Mouse (Mus musculus): ENCODE data around the gene AU040320. TPM values are rescaled to one million over a fixed set of nuclear protein-coding genes. Genes with fewer than 3 reads are reported as not detected.

The AU040320 gene
- polyA plus RNA-seq, 1 experiment from 2014 or later, result 22.0 TPM

- no peak overlapping the region for H3K4me3 ChIP-seq
- H3K9ac ChIP-seq, result no peak overlapping the region
- H3K9me3 ChIP-seq, result no peaks in the 10 kb centered on the region
- no peak overlapping the region for H3K27ac ChIP-seq
- ATAC-seq (ENCODE audit: borderline replicate concordance, extremely low read depth, low FRiP score, low TSS enrichment), result no peak
- WGBS, result 66% methylated on average over 4 of the region's 4 CpGs
- H3K36me3 ChIP-seq, result peaks cover 19% of the 10 kb centered on the region
- H3K4me1 ChIP-seq, result no peaks in the 10 kb centered on the region
- H3K27me3 ChIP-seq, result no peaks in the 10 kb centered on the region
- no peak overlapping the region for H3K4me2 ChIP-seq
Measured at GRCm38 (mm10) chr4:126845664-126846063, 92.3 kb downstream of the AU040320 start.

- Histone ChIP-seq H3K9me3 (no peaks in the 10 kb centered on the region), H3K36me3 (peaks cover 22% of the 10 kb centered on the region), H3K27ac (no peak overlapping the region), H3K27me3 (no peaks in the 10 kb centered on the region), H3K4me2 (no peak overlapping the region), H3K4me3 (no peak overlapping the region), H3K4me1 (no peaks in the 10 kb centered on the region), H3K9ac (no peak overlapping the region)
- ATAC-seq (ENCODE audit: borderline replicate concordance, extremely low read depth, low FRiP score, low TSS enrichment), result no peak
- 59% methylated on average over 7 of the region's 7 CpGs for WGBS
Measured at GRCm38 (mm10) chr4:126846971-126847370, 93.6 kb downstream of the AU040320 start.

- no peak overlapping the region for H3K9ac ChIP-seq
- no peak for ATAC-seq (ENCODE audit: borderline replicate concordance, extremely low read depth, low FRiP score, low TSS enrichment)
Measured at GRCm38 (mm10) chr4:126850019-126850777, 96.9 kb downstream of the AU040320 start.

GRCm38 (mm10) chr4:126850778-126851080 lies 97.4 kb downstream of the AU040320 start:
- Histone ChIP-seq H3K4me2 (no peak overlapping the region), H3K9ac (no peak overlapping the region), H3K4me3 (no peak overlapping the region), H3K27me3 (no peaks in the 10 kb centered on the region), H3K9me3 (no peaks in the 10 kb centered on the region), H3K36me3 (peaks cover 31% of the 10 kb centered on the region; the same call in 1 of the 2 replicates), H3K27ac (no peak overlapping the region), H3K4me1 (no peaks in the 10 kb centered on the region)
- no peak for ATAC-seq (ENCODE audit: borderline replicate concordance, extremely low read depth, low FRiP score, low TSS enrichment)
- WGBS, result 53% methylated on average over 4 of the region's 4 CpGs

More at GRCm38 (mm10) chr4:126850019-126850777, 96.9 kb downstream of the AU040320 start:
- H3K4me3 ChIP-seq, result no peak overlapping the region
- no peaks in the 10 kb centered on the region for H3K27me3 ChIP-seq
- no peaks in the 10 kb centered on the region for H3K4me1 ChIP-seq
- no peak overlapping the region for H3K4me2 ChIP-seq
- H3K27ac ChIP-seq, result no peak overlapping the region
- H3K36me3 ChIP-seq, result peaks cover 31% of the 10 kb centered on the region; the same call in 1 of the 2 replicates
- WGBS, result 68% methylated on average over 7 of the region's 7 CpGs
- no peaks in the 10 kb centered on the region for H3K9me3 ChIP-seq

- Histone ChIP-seq H3K4me1 (no peaks in the 10 kb centered on the region), H3K36me3 (peaks cover 31% of the 10 kb centered on the region; the same call in 1 of the 2 replicates), H3K27me3 (no peaks in the 10 kb centered on the region), H3K9me3 (no peaks in the 10 kb centered on the region), H3K9ac (no peak overlapping the region), H3K27ac (no peak overlapping the region), H3K4me2 (no peak overlapping the region), H3K4me3 (no peak overlapping the region)
- ATAC-seq (ENCODE audit: borderline replicate concordance, extremely low read depth, low FRiP score, low TSS enrichment), result no peak
- WGBS, result 47% methylated on average over 11 of the region's 11 CpGs
Measured at GRCm38 (mm10) chr4:126852971-126853370, 99.6 kb downstream of the AU040320 start.

- H3K36me3 ChIP-seq, result peaks cover 37% of the 10 kb centered on the region
- ATAC-seq (ENCODE audit: borderline replicate concordance, extremely low read depth, low FRiP score, low TSS enrichment), result no peak
Measured at GRCm38 (mm10) chr4:126860268-126860986, 107.1 kb downstream of the AU040320 start.

GRCm38 (mm10) chr4:126861514-126862266 lies 108.3 kb downstream of the AU040320 start:
- WGBS, result 77% methylated on average over 11 of the region's 11 CpGs
- H3K36me3 ChIP-seq, result peaks cover 41% of the 10 kb centered on the region

More at GRCm38 (mm10) chr4:126860268-126860986, 107.1 kb downstream of the AU040320 start:
- Histone ChIP-seq H3K27ac (no peak overlapping the region), H3K9me3 (no peaks in the 10 kb centered on the region), H3K4me2 (no peak overlapping the region), H3K27me3 (no peaks in the 10 kb centered on the region), H3K4me3 (no peak overlapping the region), H3K9ac (no peak overlapping the region), H3K4me1 (no peaks in the 10 kb centered on the region)
- WGBS, result 86% methylated on average over 9 of the region's 9 CpGs

GRCm38 (mm10) chr4:126868699-126869098 lies 115.4 kb downstream of the AU040320 start:
- Histone ChIP-seq H3K4me3 (no peak overlapping the region), H3K9ac (no peak overlapping the region), H3K9me3 (no peaks in the 10 kb centered on the region), H3K4me2 (no peak overlapping the region), H3K4me1 (no peaks in the 10 kb centered on the region), H3K36me3 (peaks cover 27% of the 10 kb centered on the region), H3K27ac (no peak overlapping the region), H3K27me3 (no peaks in the 10 kb centered on the region)
- no peak for ATAC-seq (ENCODE audit: borderline replicate concordance, extremely low read depth, low FRiP score, low TSS enrichment)
- 84% methylated on average over 12 of the region's 12 CpGs for WGBS

More at GRCm38 (mm10) chr4:126861514-126862266, 108.3 kb downstream of the AU040320 start:
- Histone ChIP-seq H3K9ac (no peak overlapping the region), H3K27ac (no peak overlapping the region), H3K4me3 (no peak overlapping the region), H3K4me2 (no peak overlapping the region), H3K9me3 (no peaks in the 10 kb centered on the region), H3K27me3 (no peaks in the 10 kb centered on the region), H3K4me1 (no peaks in the 10 kb centered on the region)
- no peak for ATAC-seq (ENCODE audit: borderline replicate concordance, extremely low read depth, low FRiP score, low TSS enrichment)

GRCm38 (mm10) chr4:126872717-126873116 lies 119.4 kb downstream of the AU040320 start:
- Histone ChIP-seq H3K27ac (no peak overlapping the region), H3K4me3 (no peak overlapping the region), H3K4me1 (no peaks in the 10 kb centered on the region), H3K36me3 (peaks cover 37% of the 10 kb centered on the region), H3K9ac (no peak overlapping the region), H3K9me3 (no peaks in the 10 kb centered on the region), H3K27me3 (no peaks in the 10 kb centered on the region), H3K4me2 (no peak overlapping the region)
- ATAC-seq (ENCODE audit: borderline replicate concordance, extremely low read depth, low FRiP score, low TSS enrichment), result no peak
- WGBS, result 53% methylated on average over 7 of the region's 7 CpGs

GRCm38 (mm10) chr4:126879560-126880275 lies 126.4 kb downstream of the AU040320 start:
- H3K36me3 ChIP-seq, result peaks cover 42% of the 10 kb centered on the region
- WGBS, result 82% methylated on average over 5 of the region's 5 CpGs
- H3K9me3 ChIP-seq, result no peaks in the 10 kb centered on the region
- H3K4me1 ChIP-seq, result no peaks in the 10 kb centered on the region
- H3K27ac ChIP-seq, result no peak overlapping the region
- no peak overlapping the region for H3K9ac ChIP-seq
- ATAC-seq (ENCODE audit: borderline replicate concordance, extremely low read depth, low FRiP score, low TSS enrichment), result no peak
- H3K27me3 ChIP-seq, result no peaks in the 10 kb centered on the region
- H3K4me2 ChIP-seq, result no peak overlapping the region
- H3K4me3 ChIP-seq, result no peak overlapping the region

GRCm38 (mm10) chr4:126883602-126884001 lies 130.3 kb downstream of the AU040320 start:
- no peak for ATAC-seq (ENCODE audit: borderline replicate concordance, extremely low read depth, low FRiP score, low TSS enrichment)
- no peaks in the 10 kb centered on the region for H3K9me3 ChIP-seq
- H3K36me3 ChIP-seq, result peaks cover 27% of the 10 kb centered on the region
- no peaks in the 10 kb centered on the region for H3K27me3 ChIP-seq
- H3K4me1 ChIP-seq, result no peaks in the 10 kb centered on the region
- no peak overlapping the region for H3K4me3 ChIP-seq
- 88% methylated on average over 5 of the region's 5 CpGs for WGBS
- no peak overlapping the region for H3K9ac ChIP-seq
- H3K4me2 ChIP-seq, result no peak overlapping the region
- H3K27ac ChIP-seq, result no peak overlapping the region
